Mouse (Mus musculus) forebrain, embryonic 11.5 days (tissue): ENCODE data around the gene 0610030E20Rik. TPM values are rescaled to one million over a fixed set of nuclear protein-coding genes. Genes with fewer than 3 reads are reported as not detected.

Source experiments
- ATAC-seq: fragments of 200-750 bp; cut with Nextera tagmentation; replicated peaks from 2 replicates; pipeline ENCODE4 v1.8.0; 2017; ENCODE audit warnings: moderate TSS enrichment; ENCODE audit not compliant: low FRiP score
- DNase-seq: peaks from one replicate; pipeline ENCODE4 v3.0.0-alpha.2; 2017; ENCODE audit warnings: low spot score
- H3K27ac ChIP-seq: fragments of 300-500 bp; sonication (generic); 2 replicates; pipeline ENCODE4 v1.5.1; 2014; ENCODE audit warnings: low read depth, low read length
- H3K27me3 ChIP-seq: fragments of 300-500 bp; sonication (generic); 2 replicates; pipeline ENCODE4 v1.6.1; 2014; ENCODE audit warnings: mild to moderate bottlenecking, low read length, mixed read lengths; ENCODE audit not compliant: control insufficient read depth, insufficient read depth
- H3K36me3 ChIP-seq: fragments of 300-500 bp; sonication (generic); 2 replicates; pipeline ENCODE4 v1.6.1; 2014; ENCODE audit warnings: mild to moderate bottlenecking, low read length, moderate library complexity, mixed read lengths; ENCODE audit not compliant: control insufficient read depth, insufficient read depth
- H3K4me1 ChIP-seq: fragments of 300-500 bp; sonication (generic); replicated peaks from 2 replicates; pipeline ENCODE4 v1.6.1; 2014; ENCODE audit warnings: low read length, mixed read lengths; ENCODE audit not compliant: control insufficient read depth, insufficient read depth
- H3K4me2 ChIP-seq: fragments of 300-500 bp; sonication (generic); 2 replicates; pipeline ENCODE4 v1.6.1; 2014; ENCODE audit warnings: low read depth, mild to moderate bottlenecking, low read length, moderate library complexity, mixed read lengths; ENCODE audit not compliant: severe bottlenecking
- H3K4me3 ChIP-seq: fragments of 300-500 bp; sonication (generic); 2 replicates; pipeline ENCODE4 v1.5.1; 2014; ENCODE audit warnings: low read depth, low read length
- H3K9ac ChIP-seq: fragments of 300-500 bp; sonication (generic); 2 replicates; pipeline ENCODE4 v1.6.1; 2014; ENCODE audit warnings: low read length
- H3K9me3 ChIP-seq: fragments of 300-500 bp; sonication (generic); 2 replicates; pipeline ENCODE4 v1.6.1; 2016; ENCODE audit warnings: low read length, mixed read lengths; ENCODE audit not compliant: control insufficient read depth
- WGBS: fragments of 180-500 bp; shearing (Covaris S2); extraction: QIAGEN DNeasy Blood & Tissue Kit; methylation state at CpG from one replicate; pipeline ENCODE4 v1.1.7; 2014; 5-methylcytosine and 5-hydroxymethylcytosine counted together
- polyA plus RNA-seq: library from polyadenylated mRNA; unstranded; fragments of >200 nt; fragmentation: Nextera tagmentation; extraction: Ambion mirVana; gene quantifications from 2 replicates; pipeline ENCODE4 v1.2.1, GENCODE M21; 2014

Gene 0610030E20Rik
- polyA plus RNA-seq, 1 experiment from 2014 or later: 21.4 TPM

GRCm38 (mm10) chr6:72380131-72380770, 33.1 kb downstream of the 0610030E20Rik start, which contains the start of gene Vamp5:
TSS of gene Vamp5 (minus strand) at chr6:72380468.
- Histone ChIP-seq H3K4me3 (peak within 1 kb of the TSS; percentile 39), H3K9ac (peak within 1 kb of the TSS; percentile 51), H3K27ac (no peak within 1 kb of the TSS), H3K4me1 (0 out of 2 replicates have a peak, but pooled peaks cover 4% of the 10 kb centered on the region), H3K36me3 (no peaks in the 10 kb centered on the region), H3K27me3 (peaks cover 16% of the 10 kb centered on the region), H3K4me2 (peak within 1 kb of the TSS; percentile 57), H3K9me3 (no peaks in the 10 kb centered on the region)
- DNase-seq (peak; percentile 73), ATAC-seq (peak; percentile 64)
- WGBS: 2% methylated on average over 45 of the region's 49 CpGs

GRCm38 (mm10) chr6:72382494-72382893, 35.4 kb downstream of the 0610030E20Rik start:
- DNase-seq: no peak
- 87% methylated on average over 6 of the region's 6 CpGs for WGBS

GRCm38 (mm10) chr6:72383142-72383820, 36.2 kb downstream of the 0610030E20Rik start:
- H3K9ac ChIP-seq: no peak overlapping the region
- no peaks in the 10 kb centered on the region for H3K9me3 ChIP-seq
- no peak overlapping the region for H3K4me2 ChIP-seq
- ATAC-seq (no peak), DNase-seq (no peak)
- no peak overlapping the region for H3K4me3 ChIP-seq
- H3K36me3 ChIP-seq: no peaks in the 10 kb centered on the region
- H3K27ac ChIP-seq: no peak overlapping the region
- 0 out of 2 replicates have a peak, but pooled peaks cover 4% of the 10 kb centered on the region for H3K4me1 ChIP-seq
- peaks cover 16% of the 10 kb centered on the region for H3K27me3 ChIP-seq
- WGBS: 87% methylated on average over 6 of the region's 6 CpGs

More at GRCm38 (mm10) chr6:72382494-72382893, 35.4 kb downstream of the 0610030E20Rik start:
- Histone ChIP-seq H3K36me3 (no peaks in the 10 kb centered on the region), H3K4me1 (0 out of 2 replicates have a peak, but pooled peaks cover 4% of the 10 kb centered on the region), H3K9me3 (no peaks in the 10 kb centered on the region), H3K27me3 (peaks cover 16% of the 10 kb centered on the region), H3K4me2 (no peak overlapping the region), H3K9ac (no peak overlapping the region), H3K4me3 (no peak overlapping the region), H3K27ac (no peak overlapping the region)
- no peak for ATAC-seq

- Histone ChIP-seq H3K27ac (no peak overlapping the region), H3K9me3 (no peaks in the 10 kb centered on the region), H3K4me1 (0 out of 2 replicates have a peak, but pooled peaks cover 4% of the 10 kb centered on the region), H3K36me3 (no peaks in the 10 kb centered on the region), H3K4me2 (no peak overlapping the region), H3K4me3 (no peak overlapping the region), H3K9ac (no peak overlapping the region), H3K27me3 (peaks cover 16% of the 10 kb centered on the region)
- ATAC-seq: no peak
- WGBS: 95% methylated on average over 7 of the region's 7 CpGs
- DNase-seq: no peak
These were observed 36.8 kb downstream of the 0610030E20Rik start for GRCm38 (mm10) chr6:72383952-72384351.

GRCm38 (mm10) chr6:72385258-72385657, 38.1 kb downstream of the 0610030E20Rik start:
- no peaks in the 10 kb centered on the region for H3K9me3 ChIP-seq
- DNase-seq (no peak), ATAC-seq (no peak)
- no peak overlapping the region for H3K4me3 ChIP-seq
- H3K4me1 ChIP-seq: peaks cover 7% of the 10 kb centered on the region
- 87% methylated on average over 4 of the region's 4 CpGs for WGBS
- no peaks in the 10 kb centered on the region for H3K36me3 ChIP-seq
- H3K27me3 ChIP-seq: peaks cover 4% of the 10 kb centered on the region
- H3K4me2 ChIP-seq: no peak overlapping the region
- no peak overlapping the region for H3K9ac ChIP-seq
- H3K27ac ChIP-seq: no peak overlapping the region

- ATAC-seq (no peak), DNase-seq (no peak)
- Histone ChIP-seq H3K4me1 (peaks cover 6% of the 10 kb centered on the region), H3K9ac (no peak overlapping the region), H3K4me2 (no peak overlapping the region), H3K4me3 (no peak overlapping the region), H3K36me3 (no peaks in the 10 kb centered on the region), H3K27ac (no peak overlapping the region), H3K9me3 (no peaks in the 10 kb centered on the region), H3K27me3 (no peaks in the 10 kb centered on the region)
- WGBS: 92% methylated on average over 2 of the region's 2 CpGs
These were observed 39.4 kb downstream of the 0610030E20Rik start for GRCm38 (mm10) chr6:72386561-72386960.

GRCm38 (mm10) chr6:72387816-72388215, 40.7 kb downstream of the 0610030E20Rik start:
- DNase-seq: no peak
- Histone ChIP-seq H3K9ac (no peak overlapping the region), H3K4me1 (peaks cover 6% of the 10 kb centered on the region), H3K36me3 (no peaks in the 10 kb centered on the region), H3K4me2 (no peak overlapping the region), H3K4me3 (no peak overlapping the region), H3K27ac (no peak overlapping the region), H3K9me3 (no peaks in the 10 kb centered on the region), H3K27me3 (no peaks in the 10 kb centered on the region)
- no peak for ATAC-seq
- WGBS: 83% methylated on average over 3 of the region's 3 CpGs

- DNase-seq (no peak), ATAC-seq (no peak)
- Histone ChIP-seq H3K36me3 (no peaks in the 10 kb centered on the region), H3K4me3 (no peak overlapping the region), H3K4me2 (no peak overlapping the region), H3K9me3 (no peaks in the 10 kb centered on the region), H3K9ac (no peak overlapping the region), H3K27ac (no peak overlapping the region), H3K27me3 (no peaks in the 10 kb centered on the region), H3K4me1 (peaks cover 6% of the 10 kb centered on the region)
- 66% methylated on average over 10 of the region's 10 CpGs for WGBS
These were observed 41.1 kb downstream of the 0610030E20Rik start for GRCm38 (mm10) chr6:72388266-72388665.
